19 mouse cellular contexts compared by ENCODE assay signal in genomic region chr17:26017021-26017420, GRCm38 (mm10). TPM values are rescaled to one million over a fixed set of nuclear protein-coding genes. Genes with fewer than 3 reads are reported as not detected.
DNase-seq lines count a peak whose midpoint lies in the region; TF ChIP-seq lines count a peak whose summit lies in the region.
"Had no signal": no experiment of that assay in that cellular context is flagged by ENCODE, and none has a peak within 500 bp of the region (broad histone marks: within the 10 kb centered on the region; RNA-seq: fewer than 3 reads in every experiment).

No protein-coding gene starts in this region.

- WGBS in heart, adult 2 months, result 73% methylated on average over 3 of the region's 3 CpGs
- WGBS in lung, adult 2 months, result 85% methylated on average over 3 of the region's 3 CpGs

- no peak for TF ChIP-seq POLR2A in heart, adult 2 months (IDR thresholded peaks at IDR 0.05; ENCODE audit: insufficient read depth, low read depth, low read length)
- no peak for TF ChIP-seq POLR2A in lung, adult 2 months (IDR thresholded peaks at IDR 0.05; ENCODE audit: borderline replicate concordance, extremely low read depth, low read depth, low read length)

- no peak overlapping the region for H3K9ac ChIP-seq in heart, adult 2 months (ENCODE audit: low read depth, low read length)
- H3K9ac ChIP-seq: embryonic facial prominence, embryonic 12.5 days; forebrain, embryonic 13.5 days; forebrain, embryonic 15.5 days had no signal

- H3K4me3 ChIP-seq in heart, adult 2 months, result no peak overlapping the region
- H3K4me3 ChIP-seq in lung, adult 2 months (replicated peaks; ENCODE audit: extremely low read depth, low read depth, low read length), result no peak overlapping the region
- H3K4me3 ChIP-seq: embryonic facial prominence, embryonic 10.5 days; embryonic facial prominence, embryonic 12.5 days; forebrain, embryonic 13.5 days; forebrain, embryonic 15.5 days had no signal

- H3K27ac ChIP-seq in heart, adult 2 months, result peak overlapping the region; percentile 81; the same call in 1 of the 2 replicates
- H3K27ac ChIP-seq: embryonic facial prominence, embryonic 10.5 days; embryonic facial prominence, embryonic 12.5 days; forebrain, embryonic 13.5 days; forebrain, embryonic 15.5 days had no signal

- DNase-seq in heart, adult 2 months, result no peak
- no peak for DNase-seq in heart, adult 11 months
- peak; percentile 19 to 75 for DNase-seq in layer of hippocampus, adult 18-20 months (ENCODE audit: low spot score in 2 of 2)
- DNase-seq in layer of hippocampus, postnatal 10 days (ENCODE audit: low spot score in 2 of 2), result no peak
- DNase-seq in layer of hippocampus, adult 9-11 months, result peak; percentile 59
- DNase-seq in layer of hippocampus, adult 11-12 months (ENCODE audit: low spot score), result no peak
- DNase-seq in lung, adult 2 months, result no peak
- DNase-seq: adrenal gland, adult 2 months; adrenal gland, postnatal 10 days; adrenal gland, postnatal 25 days; cerebellum, adult 11-12 months; cerebellum, adult 2 months; cerebellum, adult 9-10 months; cerebellum, postnatal 10 days; cerebellum, postnatal 25 days had no signal

- no peak for TF ChIP-seq EP300 in heart, adult 2 months (IDR thresholded peaks at IDR 0.05; ENCODE audit: insufficient read depth, low read depth, low read length)

- H3K79me2 ChIP-seq in heart, adult 2 months (replicated peaks; ENCODE audit: control insufficient read depth, insufficient read depth, low read length), result no peaks in the 10 kb centered on the region

- peaks cover 3% of the 10 kb centered on the region for H3K4me1 ChIP-seq in heart, adult 2 months (ENCODE audit: control insufficient read depth, insufficient read depth, low read length)
- H3K4me1 ChIP-seq in lung, adult 2 months (ENCODE audit: control insufficient read depth, insufficient read depth, low read length), result no peaks in the 10 kb centered on the region
- H3K4me1 ChIP-seq: embryonic facial prominence, embryonic 12.5 days; forebrain, embryonic 13.5 days had no signal

- no peaks in the 10 kb centered on the region for H3K27me3 ChIP-seq in heart, adult 2 months (ENCODE audit: control insufficient read depth, insufficient read depth, low read length)
- H3K27me3 ChIP-seq: embryonic facial prominence, embryonic 12.5 days; forebrain, embryonic 13.5 days; forebrain, embryonic 15.5 days had no signal

- H3K36me3 ChIP-seq in heart, adult 2 months (ENCODE audit: control insufficient read depth, insufficient read depth, low read length), result no peaks in the 10 kb centered on the region

- TF ChIP-seq CTCF in heart, adult 2 months (IDR thresholded peaks at IDR 0.05), result no peak
- no peak for TF ChIP-seq CTCF in lung, adult 2 months (IDR thresholded peaks at IDR 0.05; ENCODE audit: insufficient read depth, low read length)

- intact Hi-C loops in heart, adult 2 months (cut with DNase I), result no loop called here

RNA-seq across cellular contexts. Expression of gene Capn15, which starts 31.4 kb away (rescaled TPM):
- total RNA-seq in heart, adult 2 months (2021), result 1 to 10 TPM; 6.1 to 7.4 TPM
- polyA plus RNA-seq in heart, adult 2 months (2012; rRNA removed), result 15.1 and 15.5 TPM in 2 replicates
- total RNA-seq in layer of hippocampus, adult 18-20 months (2021), result 10 to 100 TPM; 50.6 to 54.1 TPM
- total RNA-seq in layer of hippocampus, postnatal 10 days (2021), result 10 to 100 TPM; 38.2 to 50.8 TPM
- polyA plus RNA-seq in lung, adult 2 months (2012; rRNA removed), result 45.9 and 49.7 TPM in 2 replicates

RNA-seq across cellular contexts. Expression of gene Rab11fip3, which starts 52.3 kb away (rescaled TPM):
- 10 to 100 TPM; 29.7 to 30.5 TPM for total RNA-seq in heart, adult 2 months (2021)
- polyA plus RNA-seq in heart, adult 2 months (2012; rRNA removed), result 29.3 and 33.1 TPM in 2 replicates
- total RNA-seq in layer of hippocampus, adult 18-20 months (2021), result 100 to 1,000 TPM; 106 TPM
- 10 to 100 TPM; 69.6 to 79.3 TPM for total RNA-seq in layer of hippocampus, postnatal 10 days (2021)
- polyA plus RNA-seq in lung, adult 2 months (2012; rRNA removed), result 41.3 and 46.5 TPM in 2 replicates

Comparison
In these comparisons a context has a peak if more than half of its experiments do, and no peak if none do; other contexts are left out.
1. DNase-seq: peak in layer of hippocampus, adult 18-20 months (2 of 2) and layer of hippocampus, adult 9-11 months (single experiment); none in heart, adult 2 months (0 of 2), heart, adult 11 months (single experiment), layer of hippocampus, postnatal 10 days (0 of 2), layer of hippocampus, adult 11-12 months (single experiment) and lung, adult 2 months (single experiment).
2. RNA of gene Capn15, which starts 31.4 kb away (total RNA-seq): 50.6 to 54.1 TPM in layer of hippocampus, adult 18-20 months and 38.2 to 50.8 TPM in layer of hippocampus, postnatal 10 days; 6.1 to 7.4 TPM in heart, adult 2 months; every median in the first group is over 4 times any median in the second.